Mouse (Mus musculus): ENCODE data around the gene Phlpp1.

DNA sequence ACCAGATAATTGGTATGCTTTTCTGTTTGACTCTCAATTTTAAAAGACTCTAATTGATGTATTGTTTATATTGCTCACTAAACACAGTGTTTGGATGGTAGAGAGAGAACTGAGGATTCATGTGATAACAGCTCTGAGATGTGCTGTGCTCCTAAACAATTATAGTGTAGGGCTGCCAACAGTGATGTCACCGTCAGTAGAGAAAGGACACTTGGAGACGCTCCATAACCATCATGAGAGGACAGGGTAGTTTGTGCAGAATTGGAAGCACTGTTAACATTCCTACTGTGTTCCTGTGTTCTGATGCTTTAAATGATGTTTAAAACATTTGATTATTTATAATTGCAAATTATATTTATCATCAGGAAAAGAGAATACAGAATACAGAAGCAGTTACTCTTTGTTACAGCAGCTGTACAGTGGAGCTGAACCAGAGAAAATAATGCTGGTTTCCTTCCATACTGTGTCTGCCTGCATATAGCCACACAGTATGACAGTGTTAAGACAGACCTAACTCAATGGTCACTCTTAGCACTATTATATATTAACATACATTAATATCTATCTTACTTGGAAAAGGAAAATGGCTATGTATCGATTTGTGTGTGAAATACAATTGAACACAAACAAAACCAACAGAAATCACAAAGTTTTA lies 60.4 kb downstream of the Phlpp1 start:
- no peak for TF ChIP-seq CTCF (IDR thresholded peaks at IDR 0.05; ENCODE audit: borderline replicate concordance, extremely low read depth, insufficient read depth, insufficient read length)
- TF ChIP-seq POLR2A (IDR thresholded peaks at IDR 0.05; ENCODE audit: borderline replicate concordance, extremely low read depth, insufficient read depth, insufficient read length, poor library complexity, severe bottlenecking), result no peak

Measured in brain, embryonic 14.5 days (tissue).